Mouse (Mus musculus) heart, postnatal 25 days (tissue): Measurements from ENCODE around the gene Pacsin2. TPM values are rescaled to one million over a fixed set of nuclear protein-coding genes. Genes with fewer than 3 reads are reported as not detected.

ENCODE experiments used
- DNase-seq: peaks from one replicate; pipeline ENCODE4 v3.0.0; 2022; ENCODE audit warnings: low spot score
- intact Hi-C: fragments of 180-260 bp; cut with DNase I; formaldehyde crosslinking; loops from one replicate; pipeline ENCODE4 v1.15.1; 2025
- total RNA-seq, 2 experiments: library from RNA; stranded (reverse); gene quantifications; 2 replicates each; pipeline ENCODE4 v1.2.3; 2021

Gene Pacsin2
- total RNA-seq, 2 experiments from 2014 or later: 179 to 215 TPM

DNA sequence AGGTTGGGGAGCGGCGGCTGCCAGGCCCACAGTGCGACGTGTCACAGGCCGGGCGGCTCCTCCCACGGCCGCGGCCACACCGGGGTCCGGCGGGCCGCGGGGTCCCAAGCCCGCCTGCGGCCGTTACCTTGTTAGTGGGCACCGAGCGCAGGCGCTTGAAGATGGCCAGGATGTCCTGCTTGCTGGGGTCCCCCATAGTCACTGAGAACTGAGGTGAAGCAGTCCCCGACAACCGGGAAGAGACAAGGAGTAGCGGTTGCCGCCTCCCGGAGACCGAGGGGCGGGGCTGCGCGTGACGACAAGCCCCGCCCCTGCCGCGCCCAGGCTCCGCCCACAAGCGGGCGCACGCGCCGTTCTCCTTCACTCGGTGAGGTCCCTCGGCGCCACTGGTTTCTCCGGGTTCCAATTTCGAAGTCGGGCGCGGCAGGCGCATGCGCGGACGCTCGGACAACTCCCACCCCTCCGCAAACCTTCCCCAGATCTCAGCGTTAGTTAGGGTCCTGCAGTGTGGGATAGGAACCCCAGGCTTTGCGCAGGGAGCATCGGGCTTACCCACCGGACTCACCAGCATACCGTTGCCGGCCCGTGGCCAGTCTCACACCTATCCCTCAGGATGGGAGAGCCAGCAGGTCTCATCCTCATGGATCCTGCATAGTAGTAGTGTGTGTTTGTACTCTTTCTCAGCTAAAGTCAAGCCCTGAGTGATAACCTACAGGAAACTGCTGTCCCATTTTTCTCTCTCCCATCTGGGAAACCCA lies 114.3 kb downstream of the Pacsin2 start, which contains the start of gene Arfgap3:
Gene Arfgap3, minus strand, starts transcription at position 294 of the 758 bp plus-strand sequence.
- DNase-seq: peak; percentile 84
- intact Hi-C loops: no loop called here

DNA sequence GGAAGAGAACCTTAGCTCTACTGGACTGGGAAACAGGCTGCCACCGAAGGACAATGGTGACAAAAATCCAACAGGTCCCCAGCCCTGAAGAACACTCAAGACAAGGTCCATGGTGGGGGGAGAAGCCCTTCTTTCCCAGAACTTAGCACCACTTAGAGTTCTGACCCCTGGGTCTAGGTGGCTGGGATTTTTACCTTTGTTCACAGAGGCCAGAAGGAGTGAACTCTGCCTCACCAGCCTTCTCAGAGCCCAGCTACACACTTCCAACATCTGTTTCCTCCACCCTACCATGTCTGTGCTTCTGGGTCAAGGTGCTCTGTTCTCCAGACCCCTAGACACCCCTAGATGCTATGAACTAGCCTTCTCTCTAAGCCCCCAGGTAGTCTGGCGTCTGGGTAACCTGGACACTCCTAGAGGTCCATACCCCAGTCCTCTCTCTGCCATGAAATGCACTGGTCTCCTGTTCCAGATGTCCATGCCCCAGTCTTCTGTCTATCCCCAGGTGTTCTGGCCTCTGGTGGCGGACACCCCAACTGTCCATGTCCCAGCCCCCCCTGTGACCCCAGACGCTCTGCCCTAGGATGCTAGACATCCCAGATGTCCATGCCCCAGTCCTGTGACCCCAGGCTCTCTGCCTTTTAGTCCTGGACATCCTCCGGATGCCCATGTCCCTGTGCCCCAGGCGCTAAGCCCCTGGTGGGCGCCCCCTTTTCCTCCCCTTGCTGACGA lies 115.0 kb downstream of the Pacsin2 start:
- no peak for DNase-seq
- intact Hi-C loops: no loop called here

DNA sequence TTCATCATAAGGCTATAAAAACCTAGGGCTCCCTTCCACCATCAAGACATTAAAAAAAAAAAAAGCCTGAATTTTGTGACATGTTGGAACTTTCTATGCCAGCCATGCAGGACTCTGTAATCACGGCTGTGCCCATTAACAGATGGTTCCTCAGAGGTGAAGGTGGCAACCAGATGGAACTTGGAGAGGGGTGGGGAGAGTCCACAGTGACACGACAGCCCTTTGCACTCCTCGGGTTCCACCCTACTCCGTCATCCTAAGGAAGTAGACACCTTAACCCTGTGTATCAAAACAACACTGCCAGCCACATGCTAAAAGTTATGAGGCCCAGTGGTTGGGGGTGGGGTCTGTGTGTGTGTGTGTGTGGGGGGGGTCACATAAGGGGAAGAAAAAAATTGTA lies 115.7 kb downstream of the Pacsin2 start:
- intact Hi-C loops: no loop called here
- no peak for DNase-seq

DNA sequence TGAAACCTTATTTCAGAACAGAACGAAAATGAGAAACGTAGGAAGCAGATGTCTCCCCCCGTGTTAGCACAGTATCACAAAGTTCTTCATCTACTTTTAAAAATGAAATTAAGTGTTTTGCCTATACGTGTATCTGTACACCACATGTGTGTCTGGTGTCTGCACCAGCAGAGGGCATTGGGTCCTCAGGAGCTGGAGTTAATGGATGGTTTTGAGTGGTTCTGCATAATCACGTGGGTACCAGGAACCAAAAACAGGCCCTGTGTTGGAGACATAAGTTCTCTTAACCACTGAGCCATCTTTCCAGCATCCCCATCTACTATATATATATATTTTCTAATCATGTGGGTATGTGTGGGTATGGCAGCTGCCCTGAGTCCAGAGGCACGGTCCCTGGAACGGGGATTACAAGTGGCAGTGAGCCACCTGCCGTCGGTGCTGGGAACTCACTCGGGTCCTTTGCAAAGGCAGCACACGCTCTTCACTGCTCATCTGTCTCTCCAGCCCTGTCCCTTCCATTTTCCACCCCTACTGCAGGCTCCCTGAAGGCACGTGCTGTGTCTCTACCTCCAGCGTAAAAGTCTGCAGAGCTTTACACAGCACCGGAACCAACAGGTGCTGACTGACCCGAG lies 118.4 kb downstream of the Pacsin2 start:
- intact Hi-C loops: no loop called here
- no peak for DNase-seq

DNA sequence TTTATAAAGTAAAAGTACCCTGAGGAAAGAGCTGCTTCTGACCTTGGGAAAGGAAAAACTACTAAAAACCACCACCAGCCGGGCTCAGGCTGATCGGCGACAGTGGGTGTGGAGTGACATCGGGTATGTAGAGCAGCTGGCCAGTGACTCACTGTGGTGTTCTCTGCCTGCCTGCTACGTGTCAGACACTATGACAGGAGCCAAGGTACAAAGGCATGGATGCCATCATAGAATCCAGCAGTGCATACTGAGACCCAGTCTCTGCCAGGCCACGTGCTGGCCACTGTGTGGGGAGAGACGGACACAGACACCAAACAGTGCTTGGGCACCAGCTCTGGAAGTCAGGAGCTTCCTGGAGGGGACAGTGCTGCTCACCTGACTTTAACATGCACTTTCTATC lies 119.5 kb downstream of the Pacsin2 start:
- intact Hi-C loops: no loop called here
- no peak for DNase-seq

DNA sequence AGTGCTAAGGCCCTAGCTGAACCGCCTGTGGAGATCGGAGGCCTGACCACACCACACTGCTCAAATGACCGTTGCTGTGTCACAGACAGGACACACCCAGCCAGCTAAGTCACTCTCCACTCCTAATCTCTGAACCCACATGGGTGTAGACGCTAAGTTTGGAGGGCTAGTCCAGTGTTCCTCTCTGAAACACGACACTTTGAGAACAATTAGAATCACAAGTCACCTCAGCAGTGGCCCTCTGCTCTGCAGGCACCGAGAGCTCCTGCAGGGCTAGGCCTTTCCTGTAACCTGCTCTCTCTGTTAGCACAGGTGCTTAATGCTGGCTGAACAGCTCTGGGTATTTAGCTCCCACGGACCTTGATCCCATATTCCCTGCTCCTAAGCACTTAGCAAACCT lies 120.2 kb downstream of the Pacsin2 start:
- intact Hi-C loops: no loop called here
- peak; percentile 10 for DNase-seq

DNA sequence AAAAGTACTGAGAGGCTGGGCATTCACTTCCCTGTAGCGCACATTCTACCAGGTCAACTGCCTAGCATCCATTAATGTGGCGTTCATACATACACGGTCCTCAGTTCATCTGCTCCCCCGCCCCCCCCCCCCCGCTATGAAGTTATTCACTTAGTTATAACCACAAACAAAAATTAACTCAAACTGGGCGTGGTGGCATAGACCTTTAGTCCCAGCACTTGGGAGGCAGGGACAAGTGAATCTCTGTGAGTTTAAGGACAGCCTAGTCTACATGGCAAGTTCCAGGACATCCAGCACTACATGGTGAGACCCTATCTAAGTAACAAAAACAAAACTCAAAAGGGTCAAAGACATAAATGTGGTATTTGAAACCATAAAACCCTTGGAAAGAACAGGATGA lies 125.5 kb downstream of the Pacsin2 start:
- intact Hi-C loops: no loop called here
- DNase-seq: no peak

DNA sequence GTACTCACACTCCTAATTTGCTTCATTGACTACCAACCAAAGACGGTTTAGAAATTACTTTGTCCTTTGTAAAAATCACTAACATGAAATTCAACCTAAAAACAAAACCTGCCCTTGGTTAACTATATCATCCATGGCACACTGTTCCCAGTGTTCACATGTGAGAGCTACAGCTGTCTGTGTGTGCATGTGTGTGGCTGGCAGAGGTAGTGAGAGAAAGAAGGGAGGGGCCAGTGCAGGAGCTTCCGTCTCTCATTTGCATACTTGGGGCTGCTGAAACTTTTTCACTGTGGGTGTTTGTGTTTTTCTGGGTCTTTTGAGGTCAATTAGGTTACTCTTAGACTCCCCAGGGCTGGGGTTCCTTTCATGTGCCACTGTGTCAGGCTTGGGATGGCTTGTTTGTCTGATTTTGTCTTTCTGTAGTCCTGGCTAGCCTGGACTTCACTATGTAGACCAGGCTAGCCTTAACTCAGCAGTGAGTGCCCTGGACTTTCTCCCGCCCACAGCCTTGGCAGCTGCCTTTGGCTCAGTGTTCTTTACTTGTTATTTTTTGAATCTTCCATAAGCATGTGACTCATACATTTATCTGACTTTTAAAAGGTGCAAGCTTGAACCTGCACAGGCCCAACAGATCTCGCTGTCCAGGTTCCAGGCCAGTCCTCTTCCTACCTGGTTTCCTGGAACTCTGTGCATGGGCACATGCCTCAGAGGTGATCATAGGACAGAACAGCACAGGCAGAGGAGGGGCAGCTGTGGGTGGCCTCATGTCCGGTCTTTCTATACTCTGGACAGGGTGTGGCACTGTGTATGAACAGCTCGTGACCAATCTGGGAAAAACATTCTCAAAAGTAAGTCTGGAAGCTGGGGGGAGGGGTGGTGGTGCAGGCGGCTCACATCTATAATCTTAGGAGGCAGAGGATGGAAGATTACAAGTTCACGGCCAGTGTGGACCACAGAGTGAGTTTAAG lies 126.2 kb downstream of the Pacsin2 start:
- no peak for DNase-seq

DNA sequence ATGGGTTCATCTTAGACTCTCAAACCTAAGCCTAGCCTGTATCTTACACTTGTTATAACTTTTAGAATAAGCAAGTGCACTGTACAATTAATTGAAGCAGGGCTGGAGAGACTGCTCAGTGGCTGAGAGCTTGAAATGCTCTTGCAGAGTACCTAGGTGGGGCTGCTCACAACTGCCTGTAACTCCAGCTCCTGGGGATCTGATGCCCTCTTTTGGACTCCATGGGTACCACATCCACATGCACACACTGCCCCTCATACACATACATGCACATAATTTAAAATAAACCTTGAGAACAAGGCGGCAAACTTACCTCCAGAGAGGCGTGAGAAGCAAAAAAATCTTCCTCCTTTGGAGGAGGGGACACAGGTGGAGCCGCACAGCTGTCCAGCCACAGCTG lies 132.0 kb downstream of the Pacsin2 start:
- no peak for DNase-seq
- intact Hi-C loops: no loop called here

More for the DNA sequence above, 126.2 kb downstream of the Pacsin2 start:
- intact Hi-C loops: no loop called here

DNA sequence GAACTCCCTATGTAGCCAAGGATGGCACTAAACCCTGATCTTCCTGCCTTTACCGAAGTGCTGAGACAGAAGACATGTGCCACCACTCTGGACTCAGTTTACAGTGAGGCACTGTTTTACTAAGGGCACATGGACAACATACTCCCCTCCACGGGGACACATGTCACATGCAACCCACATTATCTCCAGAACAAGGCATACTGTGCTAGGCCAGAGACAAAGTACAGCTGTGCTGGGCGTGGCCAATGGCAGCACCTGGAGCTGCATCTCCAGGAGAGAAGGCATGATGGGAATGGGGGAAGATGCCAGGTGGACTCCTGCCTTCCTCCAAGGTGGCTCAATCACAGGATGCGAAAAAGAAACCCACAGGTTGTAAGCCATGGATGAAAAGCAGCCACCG lies 135.5 kb downstream of the Pacsin2 start:
- DNase-seq: no peak
- intact Hi-C loops: no loop called here

Other genes with a start within 250 kb of the Pacsin2 start
- gene A4galt, start 212.8 kb downstream of the Pacsin2 start, total RNA-seq: 1 to 10 TPM; 4.8 to 6.5 TPM
- 10 to 100 TPM in 1 of 2 experiments, 1 to 10 TPM in 1; 8.7 to 10.3 TPM for gene Arfgap3, start 114.4 kb downstream of the Pacsin2 start, total RNA-seq
- 10 to 100 TPM; 49.0 to 53.0 TPM for gene Ttll1, start 46.3 kb upstream of the Pacsin2 start, total RNA-seq
- gene Bik, start 62.3 kb upstream of the Pacsin2 start, total RNA-seq: 10 to 100 TPM in 1 of 2 experiments, 1 to 10 TPM in 1; 9.3 to 11.8 TPM
- gene Tspo, start 99.0 kb upstream of the Pacsin2 start, total RNA-seq: 10 to 100 TPM; 61.7 to 65.1 TPM
- gene Mcat, start 99.2 kb upstream of the Pacsin2 start, total RNA-seq: 10 to 100 TPM; 36.6 to 39.6 TPM
- 1 to 10 TPM; 5.5 to 6.1 TPM for gene Ttll12, start 130.6 kb upstream of the Pacsin2 start, total RNA-seq